Mouse (Mus musculus): ENCODE data around the gene Fbf1.
A peak's percentile ranks its signal among the peaks of the same experiment; 100 is the strongest.

Fbf1 gene

GRCm38 (mm10) chr11:116167884-116168439 lies at the start of gene Fbf1:
Gene Fbf1, minus strand, starts transcription at chr11:116168166.
- peak; percentile 91 for DNase-seq (ENCODE audit: low spot score)

DNA sequence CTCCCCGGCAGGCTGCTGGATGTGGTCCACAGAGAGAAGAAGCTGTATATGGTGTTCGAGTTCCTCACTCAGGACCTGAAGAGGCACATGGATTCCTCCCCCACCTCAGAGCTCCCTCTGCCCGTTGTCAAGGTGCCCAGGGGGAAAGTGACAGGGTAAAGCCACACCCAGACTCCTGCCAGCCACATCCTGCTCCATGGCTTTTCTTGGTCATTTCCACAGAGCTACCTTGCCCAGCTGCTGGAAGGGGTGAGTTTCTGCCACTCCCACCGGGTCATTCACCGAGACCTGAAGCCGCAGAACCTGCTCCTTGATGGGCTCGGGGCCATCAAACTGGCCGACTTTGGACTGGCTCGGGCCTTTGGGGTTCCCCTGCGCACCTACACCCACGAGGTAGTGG lies 48.6 kb upstream of the Fbf1 start:
- no peak for DNase-seq (ENCODE audit: low spot score)

GRCm38 (mm10) chr11:116215991-116216390 lies 48.0 kb upstream of the Fbf1 start:
- DNase-seq (ENCODE audit: low spot score), result no peak

- DNase-seq (ENCODE audit: low spot score), result no peak
Observed at GRCm38 (mm10) chr11:116215181-116215580, 47.2 kb upstream of the Fbf1 start.

DNA sequence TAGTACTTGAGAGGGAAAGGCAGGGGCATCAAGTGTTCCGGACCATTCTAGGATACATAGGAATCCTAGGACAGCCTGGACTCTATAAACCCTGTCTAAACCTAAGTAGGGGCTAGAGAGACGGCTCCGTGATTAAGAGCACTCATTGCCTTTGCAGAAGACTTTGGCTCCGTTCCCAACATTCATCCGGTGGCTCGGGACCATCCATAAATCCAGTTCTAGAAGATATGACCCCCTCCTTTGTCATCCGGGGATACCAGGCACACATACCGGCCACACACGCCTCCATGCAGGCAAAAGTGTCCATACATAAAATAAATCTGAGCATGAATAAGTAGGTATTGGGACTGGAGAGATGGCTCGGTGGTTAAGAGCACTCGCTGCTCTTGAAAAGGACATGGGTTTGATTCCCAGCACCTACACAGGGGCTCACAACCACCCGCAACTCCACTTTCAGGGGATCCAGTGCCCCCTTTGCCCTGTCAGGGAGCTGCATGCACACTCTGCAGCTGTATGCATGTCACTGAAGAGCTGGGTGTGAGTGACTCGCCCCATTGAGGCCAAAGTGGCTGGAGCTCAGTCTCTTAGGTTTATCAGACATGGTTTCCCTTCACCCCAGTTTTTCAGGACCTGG lies 46.0 kb upstream of the Fbf1 start:
- no peak for DNase-seq (ENCODE audit: low spot score)

- DNase-seq (ENCODE audit: low spot score), result no peak
Observed at GRCm38 (mm10) chr11:116212847-116213246, 44.9 kb upstream of the Fbf1 start.

GRCm38 (mm10) chr11:116210696-116211095 lies 42.7 kb upstream of the Fbf1 start:
- no peak for DNase-seq (ENCODE audit: low spot score)

DNA sequence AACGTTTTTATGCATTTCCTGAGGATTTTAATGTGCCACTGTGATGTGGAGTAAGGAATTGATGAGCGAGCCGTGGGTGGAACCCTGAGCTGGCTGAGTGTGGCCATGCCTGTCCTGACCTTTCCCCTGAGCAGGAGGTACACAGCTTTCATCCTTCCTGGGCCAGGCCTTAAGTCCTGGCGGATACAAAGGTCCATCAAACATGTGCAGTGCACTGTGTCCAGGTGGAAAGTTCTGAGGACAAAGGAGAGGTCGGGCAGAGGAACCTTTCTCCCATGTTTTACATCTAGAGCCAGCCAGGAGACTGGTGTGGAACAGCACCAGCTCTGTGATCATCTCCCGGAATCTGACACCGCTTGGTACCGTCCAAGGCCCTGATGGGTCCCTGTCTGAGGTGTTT lies 41.3 kb upstream of the Fbf1 start:
- DNase-seq (ENCODE audit: low spot score), result no peak

- no peak for DNase-seq (ENCODE audit: low spot score)
Observed at GRCm38 (mm10) chr11:116208660-116209059, 40.7 kb upstream of the Fbf1 start.

- no peak for DNase-seq (ENCODE audit: low spot score)
Observed at GRCm38 (mm10) chr11:116206678-116207077, 38.7 kb upstream of the Fbf1 start.

DNA sequence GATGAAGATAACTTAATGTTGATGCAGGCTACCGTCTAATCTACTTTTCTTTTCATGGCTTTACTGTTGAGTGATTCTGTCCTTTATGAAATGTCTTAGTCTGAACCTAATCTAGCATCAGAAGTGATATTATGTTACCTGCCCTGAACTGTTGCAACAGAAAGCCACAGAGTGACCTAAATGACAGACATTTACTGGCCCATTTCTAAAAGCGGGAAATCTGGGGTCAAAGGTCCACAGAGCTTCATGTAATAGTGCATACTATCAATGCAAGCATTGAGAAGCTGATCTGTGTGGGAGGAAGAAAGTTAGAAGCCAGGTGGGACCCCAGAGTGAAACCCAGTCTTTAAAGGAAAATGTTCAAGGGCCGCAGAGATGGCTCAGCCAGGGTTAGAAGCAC lies 35.2 kb upstream of the Fbf1 start:
- DNase-seq (ENCODE audit: low spot score), result no peak

DNA sequence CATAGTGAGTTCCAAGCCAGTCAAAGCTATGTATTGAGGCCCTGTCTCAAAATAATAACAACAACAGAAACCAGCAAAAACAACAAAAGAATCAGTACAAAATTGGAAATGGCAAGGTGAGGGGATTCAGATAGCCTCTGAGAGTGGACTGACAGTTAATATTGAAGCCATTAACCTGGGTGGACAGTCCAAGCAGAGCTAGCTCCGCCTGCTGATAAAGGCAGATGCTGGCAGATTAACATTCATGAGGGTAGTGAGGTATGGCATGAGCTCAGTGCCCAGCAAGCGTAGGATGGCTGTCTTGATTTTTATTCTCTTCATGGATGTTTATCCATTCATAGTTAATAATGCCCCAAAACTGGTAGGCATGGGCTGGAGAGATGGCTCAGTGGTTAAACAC lies 33.2 kb upstream of the Fbf1 start:
- no peak for DNase-seq (ENCODE audit: low spot score)

GRCm38 (mm10) chr11:116198639-116199531 lies 30.9 kb upstream of the Fbf1 start, which contains the start of the genes Ten1 and Acox1:
Gene Ten1, plus strand, starts transcription at chr11:116198855.
Gene Acox1, minus strand, starts transcription at chr11:116199045.
- DNase-seq (ENCODE audit: low spot score), result peak; percentile 92

DNA sequence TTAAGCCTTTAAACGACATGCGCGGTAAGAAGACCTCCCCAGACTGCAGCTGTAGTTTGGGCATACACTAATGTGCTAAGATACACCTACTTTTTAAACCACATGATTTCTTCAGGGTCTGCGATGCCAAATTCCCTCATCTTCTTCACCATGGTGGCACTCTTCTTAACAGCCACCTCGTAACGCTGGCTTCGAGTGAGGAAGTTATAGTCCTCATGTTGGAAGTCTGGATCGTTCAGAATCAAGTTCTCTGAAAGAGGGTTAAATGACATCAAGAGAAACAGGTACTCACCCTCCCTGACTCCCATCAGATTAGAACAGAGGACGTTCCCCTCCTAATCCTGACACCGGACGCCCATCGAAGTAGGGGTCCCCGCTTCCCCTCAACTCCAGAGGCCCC lies 30.2 kb upstream of the Fbf1 start:
- DNase-seq (ENCODE audit: low spot score), result no peak

DNA sequence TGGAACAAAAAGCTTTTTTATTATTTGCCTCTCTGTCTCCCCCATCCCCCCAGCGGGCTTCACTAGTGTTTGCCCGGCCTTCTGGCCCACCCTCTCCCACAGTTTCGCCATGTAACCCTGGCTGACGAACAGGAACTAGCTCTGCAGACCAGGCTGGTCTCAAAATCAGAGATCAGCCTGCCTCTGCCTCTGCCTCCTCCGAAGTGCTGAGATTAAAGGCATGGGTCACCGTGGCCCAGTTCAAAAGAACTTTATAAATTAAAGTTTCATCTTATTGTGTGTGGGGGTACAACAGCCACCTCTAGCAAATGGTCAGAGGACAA lies 29.6 kb upstream of the Fbf1 start:
- no peak for DNase-seq (ENCODE audit: low spot score)

- no peak for DNase-seq (ENCODE audit: low spot score)
Observed at GRCm38 (mm10) chr11:116196866-116197583, 29.1 kb upstream of the Fbf1 start.

- no peak for DNase-seq (ENCODE audit: low spot score)
Observed at GRCm38 (mm10) chr11:116196336-116196735, 28.4 kb upstream of the Fbf1 start.

- no peak for DNase-seq (ENCODE audit: low spot score)
Observed at GRCm38 (mm10) chr11:116195252-116195651, 27.3 kb upstream of the Fbf1 start.

- no peak for DNase-seq (ENCODE audit: low spot score)
Observed at GRCm38 (mm10) chr11:116194619-116195018, 26.7 kb upstream of the Fbf1 start.

DNA sequence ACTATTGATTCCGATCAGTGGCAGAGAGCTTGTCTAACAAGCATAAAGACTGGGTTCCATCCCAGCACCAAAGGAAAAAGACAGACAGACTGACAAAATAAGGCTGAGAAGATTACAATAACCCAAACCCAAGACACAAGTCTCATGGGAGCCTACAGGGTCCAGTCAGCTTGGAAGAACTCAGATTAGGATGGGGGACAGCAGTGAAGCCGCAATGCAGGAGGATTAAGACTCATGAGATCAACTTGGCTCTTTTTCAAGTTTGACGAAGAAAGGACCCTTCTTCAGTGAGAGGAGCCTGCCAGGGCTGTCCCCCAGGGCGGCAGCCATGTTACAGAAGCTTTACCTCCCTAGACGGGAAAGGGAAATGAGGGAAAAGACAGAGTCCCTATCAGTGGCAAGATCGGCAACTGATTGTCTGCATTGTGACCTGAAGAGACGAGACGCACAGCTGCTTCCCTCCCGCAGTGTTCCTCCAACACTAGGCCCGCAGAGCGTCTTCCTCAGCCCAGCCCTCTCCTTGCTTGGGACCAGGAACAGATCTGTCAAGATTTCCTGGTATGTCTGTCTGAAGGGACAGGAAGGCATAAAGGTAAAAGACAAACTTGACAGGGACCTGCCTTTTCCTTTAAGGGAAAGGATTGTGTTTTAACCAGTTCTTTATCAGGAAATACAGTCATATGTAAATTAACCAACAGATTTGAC lies 19.4 kb upstream of the Fbf1 start:
- no peak for DNase-seq (ENCODE audit: low spot score)

GRCm38 (mm10) chr11:116186360-116186759 lies 18.4 kb upstream of the Fbf1 start:
- DNase-seq (ENCODE audit: low spot score), result no peak

DNA sequence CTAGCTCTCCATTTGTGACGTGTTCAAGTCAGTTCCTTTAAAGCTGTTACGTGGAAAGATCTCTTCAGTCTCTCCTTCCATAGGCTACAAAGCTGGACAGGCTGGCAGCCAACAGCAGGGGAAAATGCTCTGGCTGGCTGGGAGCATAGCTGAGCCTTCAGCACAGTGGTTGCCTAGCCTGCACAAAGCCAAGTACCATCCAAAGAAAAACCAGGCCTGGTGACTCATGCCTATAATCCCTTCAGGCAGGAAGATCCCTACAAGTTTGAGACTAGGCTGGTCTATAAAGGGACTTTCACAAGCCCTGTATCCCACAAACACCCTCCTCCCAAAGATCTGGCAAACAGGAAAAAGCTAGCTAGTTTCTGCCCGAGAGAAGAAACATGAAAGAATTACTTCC lies 17.9 kb upstream of the Fbf1 start:
- no peak for DNase-seq (ENCODE audit: low spot score)

Measured in ovary, postnatal 14 days (tissue).